Mouse (Mus musculus) midbrain, embryonic 15.5 days (tissue): Measurements from ENCODE around the gene Safb2. TPM values are rescaled to one million over a fixed set of nuclear protein-coding genes. Genes with fewer than 3 reads are reported as not detected.
A peak's percentile ranks its signal among the peaks of the same experiment; 100 is the strongest.

Experiments
- ATAC-seq: fragments of 200-750 bp; cut with Nextera tagmentation; replicated peaks from 2 replicates; pipeline ENCODE4 v1.8.0; 2017; ENCODE audit warnings: moderate TSS enrichment
- H3K27ac ChIP-seq: fragments of 300-500 bp; sonication (generic); 2 replicates; pipeline ENCODE4 v1.5.1; 2015; ENCODE audit warnings: mild to moderate bottlenecking, inconsistent platforms
- H3K27me3 ChIP-seq: fragments of 300-500 bp; sonication (generic); replicated peaks from 2 replicates; pipeline ENCODE4 v1.6.1; 2015; ENCODE audit warnings: inconsistent platforms
- H3K36me3 ChIP-seq: fragments of 300-500 bp; sonication (generic); replicated peaks from 2 replicates; pipeline ENCODE4 v1.6.1; 2015; ENCODE audit warnings: inconsistent platforms
- H3K4me1 ChIP-seq: fragments of 300-500 bp; sonication (generic); 2 replicates; pipeline ENCODE4 v1.6.1; 2015; ENCODE audit warnings: inconsistent platforms
- H3K4me2 ChIP-seq: fragments of 300-500 bp; sonication (generic); 2 replicates; pipeline ENCODE4 v1.6.1; 2015; ENCODE audit warnings: inconsistent platforms, mild to moderate bottlenecking, moderate library complexity
- H3K4me3 ChIP-seq: fragments of 300-500 bp; sonication (generic); 2 replicates; pipeline ENCODE4 v1.5.1; 2015; ENCODE audit warnings: mild to moderate bottlenecking, inconsistent platforms
- H3K9ac ChIP-seq: fragments of 300-500 bp; sonication (generic); 2 replicates; pipeline ENCODE4 v1.6.1; 2015; ENCODE audit warnings: mild to moderate bottlenecking, inconsistent platforms
- H3K9me3 ChIP-seq: fragments of 300-500 bp; sonication (generic); 2 replicates; pipeline ENCODE4 v1.6.1; 2016; ENCODE audit warnings: inconsistent platforms
- WGBS: fragments of 180-500 bp; shearing (Covaris S2); methylation state at CpG from one replicate; pipeline ENCODE4 v1.1.7; 2015; ENCODE audit warnings: mixed read lengths; 5-methylcytosine and 5-hydroxymethylcytosine counted together
- polyA plus RNA-seq: library from polyadenylated mRNA; unstranded; fragments of >200 nt; fragmentation: Nextera tagmentation; extraction: Ambion mirVana; gene quantifications from 2 replicates; pipeline ENCODE4 v1.2.1, GENCODE M21; 2015

Gene Safb2
- polyA plus RNA-seq, 1 experiment from 2014 or later: 86.1 TPM

DNA sequence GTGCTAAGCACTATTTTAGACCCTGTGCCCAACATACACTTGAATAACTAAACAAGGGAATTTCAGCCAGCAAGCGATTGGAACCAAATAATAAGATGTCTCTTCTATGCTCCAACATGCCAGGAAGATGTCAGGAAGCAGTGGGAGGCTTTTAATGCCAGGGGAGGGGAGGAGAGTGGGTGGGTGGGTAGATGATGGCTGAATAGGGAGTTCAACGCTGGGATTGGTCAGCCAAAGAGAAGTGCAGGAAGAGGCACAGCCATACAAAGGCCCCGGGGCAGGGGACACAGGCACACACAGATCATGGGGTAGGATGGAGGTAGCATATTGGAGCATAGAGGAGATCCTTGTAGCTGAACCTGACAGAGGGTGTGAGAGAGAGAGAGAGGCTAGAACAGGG is 47.5 kb downstream of the Safb2 start:
- no peaks in the 10 kb centered on the region for H3K27me3 ChIP-seq
- peak overlapping the region; percentile 70 for H3K27ac ChIP-seq
- H3K9me3 ChIP-seq: no peaks in the 10 kb centered on the region
- no peak overlapping the region for H3K9ac ChIP-seq
- H3K4me2 ChIP-seq: no peak overlapping the region
- WGBS: 29% methylated on average over 3 of the region's 3 CpGs
- H3K4me1 ChIP-seq: peaks cover 22% of the 10 kb centered on the region
- ATAC-seq: peak; percentile 13
- H3K4me3 ChIP-seq: no peak overlapping the region
- H3K36me3 ChIP-seq: no peaks in the 10 kb centered on the region

GRCm38 (mm10) chr17:56536192-56536591 is 48.2 kb downstream of the Safb2 start:
- no peak overlapping the region for H3K4me2 ChIP-seq
- no peaks in the 10 kb centered on the region for H3K9me3 ChIP-seq
- no peaks in the 10 kb centered on the region for H3K27me3 ChIP-seq
- peak overlapping the region; percentile 70 for H3K27ac ChIP-seq
- no peaks in the 10 kb centered on the region for H3K36me3 ChIP-seq
- peaks cover 22% of the 10 kb centered on the region for H3K4me1 ChIP-seq
- no peak overlapping the region for H3K4me3 ChIP-seq
- peak; percentile 67 for ATAC-seq
- 27% methylated on average over 14 of the region's 14 CpGs for WGBS
- H3K9ac ChIP-seq: no peak overlapping the region

DNA sequence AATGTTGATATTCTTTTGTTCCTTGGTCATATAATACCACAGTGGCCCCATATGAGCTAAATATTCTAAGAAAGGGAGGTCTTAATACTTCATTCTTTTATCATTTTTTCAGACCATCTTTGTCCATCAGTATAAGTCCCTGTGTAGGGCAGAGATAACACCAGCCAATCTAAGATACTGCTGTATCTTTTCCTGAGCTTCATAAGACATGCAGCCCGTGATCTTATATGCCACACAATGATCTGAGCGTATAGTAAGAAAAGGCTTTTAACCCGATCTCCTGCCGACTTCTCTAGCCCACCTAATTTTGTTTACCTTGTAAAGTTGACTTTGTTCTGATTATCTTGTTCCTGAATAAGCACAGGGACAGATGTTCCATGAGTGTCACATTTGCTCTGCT is 59.4 kb downstream of the Safb2 start:
- 72% methylated on average over 4 of the region's 4 CpGs for WGBS
- no peaks in the 10 kb centered on the region for H3K27me3 ChIP-seq
- no peak overlapping the region for H3K4me2 ChIP-seq
- no peak overlapping the region for H3K4me3 ChIP-seq
- H3K9me3 ChIP-seq: no peaks in the 10 kb centered on the region
- no peaks in the 10 kb centered on the region for H3K36me3 ChIP-seq
- no peaks in the 10 kb centered on the region for H3K4me1 ChIP-seq
- ATAC-seq: no peak
- no peak overlapping the region for H3K9ac ChIP-seq
- H3K27ac ChIP-seq: no peak overlapping the region

DNA sequence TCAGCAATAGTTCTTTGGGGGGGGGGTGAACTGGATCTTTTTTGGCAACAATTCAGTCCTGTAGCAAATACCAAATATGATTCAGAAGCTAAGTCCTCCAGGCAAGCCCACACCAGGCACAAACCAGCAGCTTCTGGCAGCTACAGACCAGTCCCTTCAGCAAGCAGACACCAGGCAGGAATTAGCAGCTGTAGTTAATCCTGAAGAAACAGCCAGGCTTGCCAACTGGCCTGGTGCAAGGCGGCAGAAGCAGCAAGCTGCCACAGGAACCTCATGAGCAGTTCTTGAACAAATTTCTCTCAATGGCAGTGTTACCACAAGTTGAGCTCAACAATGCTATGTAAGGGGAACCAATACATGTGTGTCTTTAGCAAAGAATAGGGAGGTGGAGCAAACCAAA is 61.6 kb downstream of the Safb2 start:
- ATAC-seq: no peak
- Histone ChIP-seq H3K4me3 (no peak overlapping the region), H3K9me3 (no peaks in the 10 kb centered on the region), H3K27ac (no peak overlapping the region), H3K4me2 (no peak overlapping the region), H3K9ac (no peak overlapping the region), H3K4me1 (no peaks in the 10 kb centered on the region), H3K27me3 (no peaks in the 10 kb centered on the region), H3K36me3 (no peaks in the 10 kb centered on the region)
- WGBS: 63% methylated on average over 1 of the region's 1 CpGs

- H3K9ac ChIP-seq: no peak overlapping the region
- 10% methylated on average over 13 of the region's 13 CpGs for WGBS
- H3K9me3 ChIP-seq: no peaks in the 10 kb centered on the region
- peak; percentile 70 for ATAC-seq
- H3K36me3 ChIP-seq: no peaks in the 10 kb centered on the region
- peak overlapping the region; percentile 47 for H3K27ac ChIP-seq
- H3K4me2 ChIP-seq: 0 out of 2 replicates have a peak overlapping the region, but pooled peaks have one; percentile 17
- peaks cover 19% of the 10 kb centered on the region for H3K27me3 ChIP-seq
- no peak overlapping the region for H3K4me3 ChIP-seq
- peaks cover 19% of the 10 kb centered on the region for H3K4me1 ChIP-seq
Measured at GRCm38 (mm10) chr17:56515690-56516410, 68.5 kb downstream of the Safb2 start.

DNA sequence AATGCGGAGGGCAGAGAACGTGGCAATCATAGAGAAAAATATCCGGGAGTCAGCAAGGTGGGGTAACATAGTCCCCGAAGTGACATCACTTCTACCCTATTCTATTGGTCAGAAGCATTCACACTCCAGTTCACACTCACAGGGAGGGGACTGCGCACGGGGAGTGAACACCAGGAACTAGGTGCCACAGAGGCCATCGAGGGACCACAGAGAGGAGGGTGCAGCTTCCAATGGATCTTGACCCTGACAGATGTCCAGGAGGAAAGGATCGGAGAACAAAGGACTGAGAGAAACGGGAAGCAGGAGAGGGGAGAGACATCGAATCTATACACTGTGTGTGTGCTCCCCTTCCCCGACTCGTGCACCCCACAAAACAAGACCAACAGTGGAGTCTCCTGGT is 69.5 kb downstream of the Safb2 start:
- H3K4me3 ChIP-seq: no peak overlapping the region
- 49% methylated on average over 12 of the region's 12 CpGs for WGBS
- H3K36me3 ChIP-seq: no peaks in the 10 kb centered on the region
- no peaks in the 10 kb centered on the region for H3K9me3 ChIP-seq
- peaks cover 28% of the 10 kb centered on the region for H3K27me3 ChIP-seq
- H3K4me1 ChIP-seq: peaks cover 28% of the 10 kb centered on the region
- H3K27ac ChIP-seq: no peak overlapping the region
- H3K4me2 ChIP-seq: no peak overlapping the region
- H3K9ac ChIP-seq: no peak overlapping the region
- ATAC-seq: no peak

DNA sequence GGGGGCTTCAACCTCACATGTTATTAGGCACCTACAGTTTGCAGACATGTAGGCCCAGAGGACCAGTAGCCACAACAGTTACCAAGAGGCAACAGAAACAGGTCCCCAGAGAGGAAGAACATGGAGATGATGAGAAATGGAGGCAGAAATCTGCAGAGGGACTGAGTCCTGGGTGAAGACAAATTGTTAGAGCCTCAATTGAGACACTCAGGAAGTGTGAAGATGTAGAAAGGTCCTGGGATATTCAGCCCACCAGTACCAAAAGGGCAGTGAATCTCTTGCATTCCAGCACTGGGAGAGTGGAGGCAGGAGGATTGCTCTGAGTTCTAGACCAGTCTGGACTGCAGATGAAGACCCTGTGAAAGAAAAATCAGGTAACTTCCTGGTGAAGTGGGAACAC is 70.1 kb downstream of the Safb2 start:
- ATAC-seq: no peak
- no peak overlapping the region for H3K27ac ChIP-seq
- H3K27me3 ChIP-seq: peaks cover 28% of the 10 kb centered on the region
- H3K4me2 ChIP-seq: no peak overlapping the region
- H3K9me3 ChIP-seq: no peaks in the 10 kb centered on the region
- H3K9ac ChIP-seq: no peak overlapping the region
- no peak overlapping the region for H3K4me3 ChIP-seq
- peaks cover 29% of the 10 kb centered on the region for H3K4me1 ChIP-seq
- no peaks in the 10 kb centered on the region for H3K36me3 ChIP-seq

DNA sequence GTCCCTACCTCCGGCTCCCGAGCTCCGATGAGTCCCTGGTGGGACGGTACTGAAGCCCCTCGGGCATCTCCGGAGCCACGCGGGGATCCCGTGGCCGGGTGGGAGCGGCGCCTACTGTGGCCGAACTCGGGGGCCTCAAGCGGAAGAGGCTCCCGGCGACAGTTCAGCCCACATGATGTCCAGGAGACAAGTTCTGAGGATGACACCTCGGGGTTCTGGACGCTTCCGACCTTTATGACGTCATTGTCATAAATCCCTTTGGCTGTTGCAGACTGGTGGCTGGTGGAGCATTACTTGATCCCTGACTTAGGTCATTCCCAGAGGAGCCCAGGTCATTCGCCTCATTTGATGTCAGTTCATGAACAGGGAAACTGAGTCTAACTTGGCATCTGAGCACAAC is 72.1 kb downstream of the Safb2 start, which contains the start of gene Znrf4:
TSS of gene Znrf4 (minus strand) at position 122 of the 400 bp plus-strand sequence.
- H3K27me3 ChIP-seq: peaks cover 28% of the 10 kb centered on the region
- no peak for ATAC-seq
- no peak within 1 kb of the TSS for H3K27ac ChIP-seq

GRCm38 (mm10) chr17:56511707-56512090 is 72.7 kb downstream of the Safb2 start:
- Histone ChIP-seq H3K4me1 (peaks cover 39% of the 10 kb centered on the region), H3K9me3 (no peaks in the 10 kb centered on the region), H3K4me2 (peak overlapping the region; percentile 46), H3K36me3 (no peaks in the 10 kb centered on the region), H3K4me3 (peak overlapping the region; percentile 27), H3K9ac (no peak overlapping the region), H3K27me3 (peaks cover 28% of the 10 kb centered on the region), H3K27ac (no peak overlapping the region)
- WGBS: 22% methylated on average over 29 of the region's 29 CpGs
- no peak for ATAC-seq

More for the DNA sequence above, 72.1 kb downstream of the Safb2 start, which contains the start of gene Znrf4:
- WGBS: 68% methylated on average over 22 of the region's 22 CpGs
- no peak within 1 kb of the TSS for H3K9ac ChIP-seq
- H3K4me1 ChIP-seq: peaks cover 34% of the 10 kb centered on the region
- H3K4me3 ChIP-seq: peak within 1 kb of the TSS; percentile 27
- no peaks in the 10 kb centered on the region for H3K36me3 ChIP-seq
- peak within 1 kb of the TSS; percentile 46 for H3K4me2 ChIP-seq
- H3K9me3 ChIP-seq: no peaks in the 10 kb centered on the region

- Histone ChIP-seq H3K27me3 (peaks cover 28% of the 10 kb centered on the region), H3K4me3 (peak overlapping the region; percentile 27), H3K27ac (no peak overlapping the region), H3K4me2 (peak overlapping the region; percentile 46), H3K4me1 (peaks cover 43% of the 10 kb centered on the region), H3K9me3 (no peaks in the 10 kb centered on the region), H3K9ac (no peak overlapping the region), H3K36me3 (no peaks in the 10 kb centered on the region)
- whole genome bisulfite sequencing: 8% methylated on average over 60 of the region's 60 CpGs
- no peak for ATAC-seq
Measured at GRCm38 (mm10) chr17:56510970-56511706, 73.2 kb downstream of the Safb2 start.
